Mouse (Mus musculus): Measurements from ENCODE around the gene Lama1. TPM values are rescaled to one million over a fixed set of nuclear protein-coding genes. Genes with fewer than 3 reads are reported as not detected.

Lama1 gene
- polyA plus RNA-seq, 2 experiments from 2014 or later = not detected

GRCm38 (mm10) chr17:67861080-67861630, 164.1 kb downstream of the Lama1 start:
- no peak for ATAC-seq

DNA sequence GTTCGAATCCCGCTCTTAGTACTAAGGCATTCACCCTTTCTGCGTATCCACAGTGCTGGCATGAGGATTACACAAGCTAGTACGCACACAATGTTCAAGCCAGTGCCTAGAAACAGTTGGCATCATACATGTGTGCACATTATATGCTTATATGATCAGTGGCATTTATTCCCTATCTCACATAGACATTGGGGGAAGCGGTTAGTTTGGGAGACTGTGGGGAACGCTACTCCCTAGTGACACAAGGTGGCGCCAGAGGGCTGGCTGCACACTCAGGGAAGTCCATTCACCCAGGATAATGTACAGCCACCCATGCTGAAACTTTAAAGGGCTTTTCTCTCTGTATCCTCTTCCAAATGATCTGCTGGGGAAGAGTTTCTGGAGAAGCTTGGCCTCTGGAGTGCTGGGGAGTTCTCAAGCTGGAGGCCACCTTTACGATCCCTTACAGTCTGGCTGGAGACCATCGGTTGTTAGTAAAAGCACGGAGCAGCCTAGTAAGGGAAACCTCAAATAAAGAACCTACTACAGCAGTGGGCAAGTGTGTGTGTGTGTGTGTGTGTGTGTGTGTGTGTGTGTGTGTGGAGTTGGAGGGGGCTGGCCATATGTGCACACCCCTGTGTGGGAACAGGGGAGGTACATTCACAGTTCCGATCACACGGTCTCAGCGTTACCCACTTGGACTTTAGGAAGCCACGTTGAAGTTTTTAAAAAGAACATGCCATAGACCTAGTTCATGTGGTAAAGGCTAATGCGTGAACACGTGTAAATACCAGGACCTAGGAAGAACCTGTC, 164.9 kb downstream of the Lama1 start:
- ATAC-seq = no peak

GRCm38 (mm10) chr17:67864363-67864762, 167.3 kb downstream of the Lama1 start:
- ATAC-seq = no peak

DNA sequence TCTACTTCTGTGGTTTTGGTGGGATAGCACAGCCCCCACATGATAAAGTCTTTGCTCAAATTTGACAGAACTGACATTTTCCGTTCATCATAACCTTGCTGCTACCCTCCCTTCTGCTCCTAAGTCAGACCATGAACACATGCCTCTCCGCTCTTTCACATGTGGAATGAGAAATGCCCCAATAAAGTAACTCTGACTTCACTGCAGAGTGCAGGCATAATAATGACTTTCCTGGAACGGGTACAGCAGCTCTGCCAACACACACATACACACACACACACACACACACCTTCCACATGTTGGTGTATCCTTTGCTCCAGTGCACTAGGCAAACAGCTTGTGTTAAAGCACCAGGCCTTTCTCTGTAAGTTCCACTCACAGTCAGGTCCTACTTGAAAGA, 167.9 kb downstream of the Lama1 start:
- no peak for ATAC-seq

DNA sequence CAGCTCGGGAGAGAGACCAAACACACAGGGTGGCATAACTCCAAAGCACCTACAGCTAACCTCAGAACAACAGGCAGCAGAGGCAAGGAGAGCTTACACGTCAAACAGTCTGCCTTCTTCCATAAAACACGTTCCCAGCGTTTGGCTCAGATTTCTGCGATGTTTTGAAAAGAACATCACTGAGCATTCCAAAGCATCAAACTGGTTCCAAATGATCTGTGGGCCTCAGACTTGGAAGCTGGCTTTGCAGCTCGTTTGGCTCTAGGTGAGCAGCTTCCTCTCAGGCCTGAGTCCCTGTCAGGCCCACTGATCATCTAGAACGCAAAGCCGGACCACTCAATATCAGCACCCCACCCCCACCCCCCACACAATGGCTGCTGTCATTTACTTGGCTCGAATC, 169.0 kb downstream of the Lama1 start:
- no peak for ATAC-seq

DNA sequence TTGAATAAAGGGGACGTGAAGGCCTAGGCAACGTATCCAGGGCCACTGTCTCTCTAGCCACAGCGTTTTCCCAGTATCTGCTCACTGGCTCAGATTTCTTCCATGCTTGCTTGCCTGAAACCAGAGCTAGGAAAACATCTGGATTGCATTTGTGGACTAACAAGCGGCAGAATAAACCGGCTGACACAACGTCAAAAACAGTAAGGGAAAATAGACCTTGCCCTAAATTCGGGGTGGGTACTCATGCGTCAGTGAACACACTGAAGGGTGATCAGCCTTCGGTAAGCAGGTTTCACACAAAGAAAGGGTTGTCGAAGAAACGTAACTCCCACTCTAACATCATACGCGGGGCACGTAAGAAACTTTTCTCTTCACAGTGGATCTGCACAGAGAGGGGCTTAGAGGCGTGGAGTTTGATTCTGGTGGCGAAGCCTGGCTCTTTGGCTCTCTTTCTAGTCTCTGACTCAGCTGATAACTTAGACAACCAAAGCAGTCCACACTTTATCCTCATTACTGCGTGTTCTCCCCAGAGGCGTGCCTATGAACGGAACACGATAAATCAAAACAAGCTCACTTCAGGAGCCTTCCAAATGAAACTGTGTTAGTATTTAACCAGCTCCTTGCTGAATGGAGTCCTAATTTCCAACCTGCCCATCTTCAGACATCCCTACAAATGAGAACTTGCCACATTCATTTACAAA, 169.6 kb downstream of the Lama1 start:
- ATAC-seq = no peak

GRCm38 (mm10) chr17:67869731-67870601, 172.9 kb downstream of the Lama1 start:
- ATAC-seq = no peak

Other genes starting within 250 kb of the Lama1 start
- not detected for gene Lrrc30, start 64.5 kb upstream of the Lama1 start, polyA plus RNA-seq (2017; shearing (Covaris generic))